Mouse (Mus musculus): ENCODE data around the gene Racgap1. TPM values are rescaled to one million over a fixed set of nuclear protein-coding genes. Genes with fewer than 3 reads are reported as not detected.
A peak's percentile ranks its signal among the peaks of the same experiment; 100 is the strongest.

Racgap1 gene
- 10 to 100 TPM in 9 of 26 experiments, 1 to 10 TPM in 17; 1.7 to 24.4 (median 6.6) TPM for total RNA-seq (2018; cell fraction: chromatin; rRNA removed)
- 10 to 100 TPM in 6 of 26 experiments, 1 to 10 TPM in 20; 4.0 to 14.6 (median 7.1) TPM for total RNA-seq (2018; cell fraction: cytosol; rRNA removed)
- 10 to 100 TPM in 4 of 26 experiments, 1 to 10 TPM in 22; 2.2 to 25.5 (median 5.8) TPM for total RNA-seq (2018; cell fraction: nucleus; rRNA removed)
- polyA plus RNA-seq (2018) = 9.7 to 21.3 TPM (median 17.1 TPM) in 3 replicates

GRCm38 (mm10) chr15:99651163-99651872 lies at the start of gene Racgap1:
TSS of gene Racgap1 (minus strand) at chr15:99651656.
- Histone ChIP-seq H3K36me3 (ENCODE audit: inconsistent target) (no peaks in the 10 kb centered on the region), H3K4me3 (ENCODE audit: inconsistent target) (peak within 1 kb of the TSS; percentile 72), H3K79me2 (ENCODE audit: inconsistent target) (peaks cover 49% of the 10 kb centered on the region), H3K27ac (peak within 1 kb of the TSS; percentile 58)
- under 1% methylated on average over 54 of the region's 68 CpGs for WGBS (ENCODE audit: missing documents)

- Histone ChIP-seq H3K4me3 (ENCODE audit: inconsistent target) (no peak overlapping the region), H3K27ac (no peak overlapping the region), H3K79me2 (ENCODE audit: inconsistent target) (no peaks in the 10 kb centered on the region; the same call in 1 of the 2 replicates), H3K36me3 (ENCODE audit: inconsistent target) (peaks cover 7% of the 10 kb centered on the region; the same call in 1 of the 2 replicates)
- 91% methylated on average over 18 of the region's 18 CpGs for WGBS (ENCODE audit: missing documents)
Observed at GRCm38 (mm10) chr15:99700219-99701106, 49.0 kb upstream of the Racgap1 start.

- Histone ChIP-seq H3K4me3 (ENCODE audit: inconsistent target) (no peak overlapping the region), H3K27ac (no peak overlapping the region), H3K36me3 (ENCODE audit: inconsistent target) (peaks cover 5% of the 10 kb centered on the region; the same call in 1 of the 2 replicates), H3K79me2 (ENCODE audit: inconsistent target) (no peaks in the 10 kb centered on the region; the same call in 1 of the 2 replicates)
- 95% methylated on average over 10 of the region's 10 CpGs for WGBS (ENCODE audit: missing documents)
Observed at GRCm38 (mm10) chr15:99699715-99700114, 48.3 kb upstream of the Racgap1 start.

GRCm38 (mm10) chr15:99698533-99699085 lies 47.2 kb upstream of the Racgap1 start:
- Histone ChIP-seq H3K27ac (no peak overlapping the region), H3K79me2 (ENCODE audit: inconsistent target) (no peaks in the 10 kb centered on the region; the same call in 1 of the 2 replicates), H3K36me3 (ENCODE audit: inconsistent target) (no peaks in the 10 kb centered on the region), H3K4me3 (ENCODE audit: inconsistent target) (no peak overlapping the region)
- 44% methylated on average over 18 of the region's 20 CpGs for WGBS (ENCODE audit: missing documents)

- WGBS (ENCODE audit: missing documents) = 49% methylated on average over 2 of the region's 2 CpGs
- Histone ChIP-seq H3K27ac (no peak overlapping the region), H3K79me2 (ENCODE audit: inconsistent target) (no peaks in the 10 kb centered on the region), H3K4me3 (ENCODE audit: inconsistent target) (no peak overlapping the region), H3K36me3 (ENCODE audit: inconsistent target) (no peaks in the 10 kb centered on the region)
Observed at GRCm38 (mm10) chr15:99697309-99697708, 45.9 kb upstream of the Racgap1 start.

GRCm38 (mm10) chr15:99691976-99692375 lies 40.5 kb upstream of the Racgap1 start:
- Histone ChIP-seq H3K36me3 (ENCODE audit: inconsistent target) (no peaks in the 10 kb centered on the region), H3K4me3 (ENCODE audit: inconsistent target) (no peak overlapping the region), H3K79me2 (ENCODE audit: inconsistent target) (no peaks in the 10 kb centered on the region), H3K27ac (no peak overlapping the region)
- 61% methylated on average over 9 of the region's 9 CpGs for WGBS (ENCODE audit: missing documents)

- no peak overlapping the region for H3K4me3 ChIP-seq (ENCODE audit: inconsistent target)
- no peak overlapping the region for H3K27ac ChIP-seq
- no peaks in the 10 kb centered on the region for H3K36me3 ChIP-seq (ENCODE audit: inconsistent target)
- no peaks in the 10 kb centered on the region for H3K79me2 ChIP-seq (ENCODE audit: inconsistent target)
- 22% methylated on average over 4 of the region's 4 CpGs for WGBS (ENCODE audit: missing documents)
Observed at GRCm38 (mm10) chr15:99690924-99691323, 39.5 kb upstream of the Racgap1 start.

GRCm38 (mm10) chr15:99688712-99689111 lies 37.3 kb upstream of the Racgap1 start:
- Histone ChIP-seq H3K36me3 (ENCODE audit: inconsistent target) (no peaks in the 10 kb centered on the region), H3K27ac (no peak overlapping the region), H3K4me3 (ENCODE audit: inconsistent target) (no peak overlapping the region), H3K79me2 (ENCODE audit: inconsistent target) (no peaks in the 10 kb centered on the region)
- WGBS (ENCODE audit: missing documents) = 9% methylated on average over 4 of the region's 4 CpGs

- 95% methylated on average over 5 of the region's 5 CpGs for WGBS (ENCODE audit: missing documents)
- Histone ChIP-seq H3K79me2 (ENCODE audit: inconsistent target) (no peaks in the 10 kb centered on the region), H3K27ac (no peak overlapping the region), H3K4me3 (ENCODE audit: inconsistent target) (no peak overlapping the region), H3K36me3 (ENCODE audit: inconsistent target) (no peaks in the 10 kb centered on the region)
Observed at GRCm38 (mm10) chr15:99684156-99684555, 32.7 kb upstream of the Racgap1 start.

- no peak overlapping the region for H3K4me3 ChIP-seq (ENCODE audit: inconsistent target)
- 90% methylated on average over 7 of the region's 7 CpGs for WGBS (ENCODE audit: missing documents)
Observed at GRCm38 (mm10) chr15:99682880-99683279, 31.4 kb upstream of the Racgap1 start.

GRCm38 (mm10) chr15:99679008-99679407 lies 27.6 kb upstream of the Racgap1 start:
- Histone ChIP-seq H3K4me3 (ENCODE audit: inconsistent target) (no peak overlapping the region), H3K27ac (no peak overlapping the region), H3K36me3 (ENCODE audit: inconsistent target) (no peaks in the 10 kb centered on the region), H3K79me2 (ENCODE audit: inconsistent target) (no peaks in the 10 kb centered on the region)
- WGBS (ENCODE audit: missing documents) = 82% methylated on average over 7 of the region's 7 CpGs

More at GRCm38 (mm10) chr15:99682880-99683279, 31.4 kb upstream of the Racgap1 start:
- Histone ChIP-seq H3K79me2 (ENCODE audit: inconsistent target) (no peaks in the 10 kb centered on the region), H3K36me3 (ENCODE audit: inconsistent target) (no peaks in the 10 kb centered on the region), H3K27ac (no peak overlapping the region)

GRCm38 (mm10) chr15:99678063-99678800 lies 26.8 kb upstream of the Racgap1 start:
- WGBS (ENCODE audit: missing documents) = 25% methylated on average over 13 of the region's 13 CpGs
- no peaks in the 10 kb centered on the region for H3K36me3 ChIP-seq (ENCODE audit: inconsistent target)
- no peaks in the 10 kb centered on the region for H3K79me2 ChIP-seq (ENCODE audit: inconsistent target)
- H3K27ac ChIP-seq = no peak overlapping the region
- H3K4me3 ChIP-seq (ENCODE audit: inconsistent target) = no peak overlapping the region

- Histone ChIP-seq H3K79me2 (ENCODE audit: inconsistent target) (no peaks in the 10 kb centered on the region), H3K27ac (no peak overlapping the region), H3K36me3 (ENCODE audit: inconsistent target) (no peaks in the 10 kb centered on the region), H3K4me3 (ENCODE audit: inconsistent target) (no peak overlapping the region)
- WGBS (ENCODE audit: missing documents) = 91% methylated on average over 8 of the region's 8 CpGs
Observed at GRCm38 (mm10) chr15:99677089-99677488, 25.6 kb upstream of the Racgap1 start.

GRCm38 (mm10) chr15:99674866-99675265 lies 23.4 kb upstream of the Racgap1 start:
- 79% methylated on average over 3 of the region's 3 CpGs for WGBS (ENCODE audit: missing documents)
- no peaks in the 10 kb centered on the region for H3K79me2 ChIP-seq (ENCODE audit: inconsistent target)
- no peak overlapping the region for H3K27ac ChIP-seq
- H3K36me3 ChIP-seq (ENCODE audit: inconsistent target) = no peaks in the 10 kb centered on the region
- H3K4me3 ChIP-seq (ENCODE audit: inconsistent target) = no peak overlapping the region

Measured in macrophage (primary cell).